Mouse (Mus musculus): ENCODE data around the gene Igsf3.

GRCm38 (mm10) chr3:101430755-101431115 lies 53.9 kb downstream of the Igsf3 start:
- TF ChIP-seq CTCF (conservative IDR thresholded peaks at IDR 0.05; ENCODE audit: insufficient read depth, insufficient read length, low read depth, low read length) = no peak
- no peak for TF ChIP-seq POLR2A (IDR thresholded peaks at IDR 0.05; ENCODE audit: low read depth, low read length)
